ENCODE assay signal across 8 mouse cellular contexts in the genomic region with DNA sequence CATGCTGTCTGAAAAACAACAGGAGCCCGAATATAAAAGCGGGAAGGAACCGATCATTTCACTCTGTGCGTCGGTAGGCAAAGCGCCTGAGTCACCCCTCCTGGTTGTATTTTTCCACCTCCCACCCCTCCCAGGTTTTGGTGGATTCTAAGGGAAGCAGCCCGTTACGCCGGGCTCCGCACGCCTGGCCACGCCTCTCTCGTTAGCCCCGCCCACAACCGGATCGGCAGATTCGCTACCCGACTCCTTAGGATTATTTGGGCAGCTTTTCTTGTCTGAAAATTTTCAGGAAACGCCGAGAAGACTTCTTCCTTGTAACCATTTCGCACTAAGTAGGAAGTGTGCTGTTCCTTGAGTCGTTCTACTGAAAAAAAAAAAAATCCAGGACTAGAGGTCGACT. TPM values are rescaled to one million over a fixed set of nuclear protein-coding genes. Genes with fewer than 3 reads are reported as not detected.
A peak's percentile ranks its signal among the peaks of the same experiment; 100 is the strongest.
DNase-seq lines count a peak whose midpoint lies in the region; ATAC-seq lines count a peak whose summit lies in the region.

A gene (plus strand): TSS at position 245 of the 400 bp plus-strand sequence.

- H3K4me3 ChIP-seq in heart, embryonic 14.5 days (ENCODE audit: control insufficient read depth in 1 of 2, insufficient read depth in 1 of 2, low read depth in 1 of 2, low read length in 2 of 2), result peak within 1 kb of the TSS; percentile 85 to 92
- peak within 1 kb of the TSS; percentile 93 for H3K4me3 ChIP-seq in liver, embryonic 13.5 days (replicated peaks)
- peak within 1 kb of the TSS; percentile 78 for H3K4me3 ChIP-seq in neural tube, embryonic 11.5 days (ENCODE audit: low read depth, low read length)
- H3K4me3 ChIP-seq in stomach, embryonic 16.5 days (replicated peaks; ENCODE audit: low read length), result peak within 1 kb of the TSS; percentile 86

- H3K9ac ChIP-seq in heart, embryonic 14.5 days (ENCODE audit: low read length), result peak within 1 kb of the TSS; percentile 96
- peak within 1 kb of the TSS; percentile 93 for H3K9ac ChIP-seq in liver, embryonic 13.5 days
- H3K9ac ChIP-seq in neural tube, embryonic 11.5 days (ENCODE audit: low read length), result peak within 1 kb of the TSS; percentile 95
- H3K9ac ChIP-seq in stomach, embryonic 16.5 days (ENCODE audit: low read length), result peak within 1 kb of the TSS; percentile 92

- no peaks in the 10 kb centered on the region for H3K27me3 ChIP-seq in heart, embryonic 14.5 days (ENCODE audit: control insufficient read depth, insufficient read depth, low read length)
- no peaks in the 10 kb centered on the region for H3K27me3 ChIP-seq in liver, embryonic 13.5 days
- H3K27me3 ChIP-seq in neural tube, embryonic 11.5 days (ENCODE audit: control insufficient read depth, insufficient read depth, low read length), result no peaks in the 10 kb centered on the region
- no peaks in the 10 kb centered on the region for H3K27me3 ChIP-seq in stomach, embryonic 16.5 days (ENCODE audit: control insufficient read depth, insufficient read depth, low read length)

- H3K4me2 ChIP-seq in heart, embryonic 14.5 days (ENCODE audit: low read length), result peak within 1 kb of the TSS; percentile 87
- peak within 1 kb of the TSS; percentile 91 for H3K4me2 ChIP-seq in liver, embryonic 13.5 days
- peak within 1 kb of the TSS; percentile 90 for H3K4me2 ChIP-seq in neural tube, embryonic 11.5 days (ENCODE audit: low read depth)
- peak within 1 kb of the TSS; percentile 92 for H3K4me2 ChIP-seq in stomach, embryonic 16.5 days (ENCODE audit: low read depth, low read length)

- H3K27ac ChIP-seq in heart, embryonic 14.5 days (replicated peaks in 1 of 2; ENCODE audit: control insufficient read depth in 1 of 2, insufficient read depth in 1 of 2, low read depth in 2 of 2, low read length in 2 of 2), result peak within 1 kb of the TSS; percentile 92 to 99
- H3K27ac ChIP-seq in liver, embryonic 13.5 days, result peak within 1 kb of the TSS; percentile 96
- peak within 1 kb of the TSS; percentile 93 for H3K27ac ChIP-seq in neural tube, embryonic 11.5 days (ENCODE audit: low read depth, low read length)
- H3K27ac ChIP-seq in stomach, embryonic 16.5 days (ENCODE audit: low read length), result peak within 1 kb of the TSS; percentile 100

- ATAC-seq in CD4-positive, CD25-positive, alpha-beta regulatory T cell, adult 4 months, result peak; percentile 55
- peak; percentile 66 for ATAC-seq in heart, embryonic 14.5 days (ENCODE audit: insufficient number of reproducible peaks, insufficient read depth, low FRiP score, low read depth)
- ATAC-seq in liver, embryonic 13.5 days (ENCODE audit: low read depth), result peak; percentile 56
- ATAC-seq in neural tube, embryonic 11.5 days (ENCODE audit: insufficient read depth, low FRiP score, low TSS enrichment), result peak; percentile 62
- peak; percentile 64 for ATAC-seq in stomach, embryonic 16.5 days (ENCODE audit: insufficient read depth, low FRiP score)

- 1% methylated on average over 23 of the region's 23 CpGs for WGBS in heart, embryonic 14.5 days
- WGBS in liver, embryonic 13.5 days (ENCODE audit: insufficient replicate concordance), result 0% methylated on average over 23 of the region's 23 CpGs
- under 1% methylated on average over 23 of the region's 23 CpGs for WGBS in neural tube, embryonic 11.5 days
- 1% methylated on average over 23 of the region's 23 CpGs for WGBS in stomach, embryonic 16.5 days

- H3K4me1 ChIP-seq in heart, embryonic 14.5 days (ENCODE audit: control insufficient read depth in 2 of 2, insufficient read depth in 2 of 2, low read length in 2 of 2), result peaks cover 4 to 9% of the 10 kb centered on the region in 2 experiments; a peak in 3 of 4 replicates
- peaks cover 58% of the 10 kb centered on the region for H3K4me1 ChIP-seq in liver, embryonic 13.5 days (replicated peaks)
- peaks cover 6% of the 10 kb centered on the region for H3K4me1 ChIP-seq in neural tube, embryonic 11.5 days (ENCODE audit: control insufficient read depth, insufficient read depth, low read length)
- peaks cover 12% of the 10 kb centered on the region for H3K4me1 ChIP-seq in stomach, embryonic 16.5 days (ENCODE audit: control insufficient read depth, insufficient read depth, low read length)

- peak; percentile 74 for DNase-seq in c-Kit-negative CD71-positive TER-119-positive erythroid progenitor cells, embryonic 14.5 days (ENCODE audit: low read depth, low spot score)
- peak; percentile 53 for DNase-seq in fibroblast of lung, adult 2 months (ENCODE audit: low read depth)
- DNase-seq in kidney, postnatal 10 days, result peak; percentile 95
- DNase-seq in liver, embryonic 13.5 days, result peak; percentile 76
- peak; percentile 89 for DNase-seq in neural tube, embryonic 11.5 days (ENCODE audit: low spot score)

- no peaks in the 10 kb centered on the region for H3K9me3 ChIP-seq in heart, embryonic 14.5 days (ENCODE audit: control insufficient read depth, low read length)
- no peaks in the 10 kb centered on the region for H3K9me3 ChIP-seq in liver, embryonic 13.5 days (replicated peaks)
- no peaks in the 10 kb centered on the region for H3K9me3 ChIP-seq in neural tube, embryonic 11.5 days (ENCODE audit: control insufficient read depth, low read length)
- H3K9me3 ChIP-seq in stomach, embryonic 16.5 days (replicated peaks; ENCODE audit: control insufficient read depth, low read length), result no peaks in the 10 kb centered on the region

- peaks cover 30% of the 10 kb centered on the region for H3K36me3 ChIP-seq in heart, embryonic 14.5 days (ENCODE audit: control insufficient read depth, insufficient read depth, low read length)
- H3K36me3 ChIP-seq in liver, embryonic 13.5 days, result peaks cover 32% of the 10 kb centered on the region
- H3K36me3 ChIP-seq in neural tube, embryonic 11.5 days (ENCODE audit: control insufficient read depth, insufficient read depth, low read length), result peaks cover 10% of the 10 kb centered on the region
- no peaks in the 10 kb centered on the region for H3K36me3 ChIP-seq in stomach, embryonic 16.5 days (ENCODE audit: control insufficient read depth, insufficient read depth, low read length)

RNA-seq across cellular contexts. Expression of the gene that starts here (rescaled TPM):
- polyA plus RNA-seq in CD4-positive, CD25-positive, alpha-beta regulatory T cell, adult 4 months (2017; shearing (Covaris generic)), result 1 to 10 TPM; 5.8 to 6.6 TPM
- polyA plus RNA-seq in heart, embryonic 14.5 days (2014; fragmentation: Nextera tagmentation; extraction: Ambion mirVana), result 15.0 and 16.5 TPM in 2 replicates
- 8.4 and 9.0 TPM in 2 replicates for polyA plus RNA-seq in liver, embryonic 13.5 days (2015; fragmentation: Nextera tagmentation; extraction: Ambion mirVana)
- polyA plus RNA-seq in neural tube, embryonic 11.5 days (2014; fragmentation: Nextera tagmentation; extraction: Ambion mirVana), result 27.2 and 28.5 TPM in 2 replicates
- 10.5 and 16.4 TPM in 2 replicates for polyA plus RNA-seq in stomach, embryonic 16.5 days (2015; fragmentation: Nextera tagmentation; extraction: Ambion mirVana)

Comparison
In these comparisons a context has a peak if more than half of its experiments do, and no peak if none do; other contexts are left out.
1. Peak in every context shown above with its lines: DNase-seq, ATAC-seq, H3K4me3 ChIP-seq and H3K27ac ChIP-seq.